Mouse (Mus musculus) right cerebral cortex, postnatal 36 days (tissue): ENCODE measurements around the gene Chfr.

ENCODE experiments used
- DNase-seq, 2 experiments: peaks; one replicate each; pipeline ENCODE4 v3.0.0; 2022; ENCODE audit warnings: low spot score in 2 of 2, mixed read lengths in 1 of 2

The Chfr gene

DNA sequence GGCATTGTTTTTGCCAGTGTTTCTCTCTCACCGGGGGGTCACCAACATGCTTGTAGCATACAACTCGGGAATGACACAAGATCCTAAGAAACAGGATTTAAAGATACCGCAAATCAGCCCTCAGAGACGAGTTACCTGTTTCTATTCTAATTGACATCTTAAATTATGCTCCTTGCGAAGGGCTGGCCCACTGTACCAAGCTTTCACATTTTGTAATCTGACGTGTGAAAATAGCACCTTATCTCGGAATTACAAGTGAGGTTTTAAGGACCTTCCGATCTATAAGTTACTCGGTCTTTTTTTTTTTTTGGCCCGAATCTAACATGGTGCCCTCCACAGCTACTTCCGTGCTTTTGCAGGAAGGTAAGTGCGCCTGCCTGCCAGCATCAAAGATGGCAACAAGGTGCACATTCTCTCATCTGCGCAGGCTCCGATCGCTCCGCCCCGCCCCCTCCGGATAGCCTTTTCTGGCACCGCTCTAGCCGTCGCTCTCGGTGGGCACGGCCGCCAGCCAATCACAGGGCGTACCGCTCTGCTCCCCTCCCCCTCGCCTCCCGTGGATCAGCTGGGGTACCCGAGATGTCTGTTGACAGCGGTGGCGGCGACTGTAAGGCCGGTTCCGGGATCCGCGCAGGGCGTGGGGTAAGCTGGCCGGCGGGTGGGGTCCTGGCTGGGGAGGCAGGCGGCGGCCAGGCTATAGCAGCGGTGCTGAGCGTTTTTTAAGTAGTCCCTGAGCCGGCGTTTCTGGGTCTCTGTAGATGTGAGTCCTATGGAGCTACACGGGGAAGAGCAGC lies at the start of gene Chfr:
Gene Chfr (plus strand): TSS at position 550 of the 794 bp plus-strand sequence.
- peak; percentile 99 for DNase-seq

DNA sequence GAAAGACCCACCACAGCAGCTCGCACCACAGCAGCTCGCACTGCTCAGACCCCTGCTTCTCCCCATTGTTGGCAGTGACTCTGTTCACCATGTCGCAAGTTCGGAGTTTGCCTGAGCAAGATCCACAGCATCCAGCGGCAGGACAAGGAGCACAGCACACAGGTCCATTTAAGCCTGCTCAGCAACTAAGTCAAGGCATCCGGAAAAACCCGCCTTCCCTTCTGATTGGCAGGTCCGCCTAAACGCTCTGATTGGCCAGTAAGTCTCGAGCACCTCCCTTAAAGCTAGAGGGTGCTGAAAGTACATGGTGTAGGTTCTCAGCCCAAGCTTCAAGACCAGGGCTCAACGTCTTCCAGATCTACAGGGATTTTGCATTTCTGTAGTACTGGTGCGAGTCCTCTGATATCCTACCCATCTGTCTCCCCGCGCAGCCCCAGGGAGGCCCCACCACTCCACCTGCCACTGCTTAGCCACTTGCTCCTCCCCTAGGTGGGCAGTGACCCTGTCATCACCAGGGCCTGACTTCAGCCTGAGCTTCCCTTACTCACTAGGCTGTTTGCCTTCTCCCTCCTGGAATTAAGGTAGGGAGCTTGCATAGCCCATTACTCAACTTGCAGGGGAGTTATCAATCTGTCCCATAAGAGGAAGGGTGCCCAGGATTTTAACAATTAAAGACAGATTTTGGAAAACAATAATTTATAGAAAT lies 49.3 kb upstream of the Chfr start:
- DNase-seq, result no peak

DNA sequence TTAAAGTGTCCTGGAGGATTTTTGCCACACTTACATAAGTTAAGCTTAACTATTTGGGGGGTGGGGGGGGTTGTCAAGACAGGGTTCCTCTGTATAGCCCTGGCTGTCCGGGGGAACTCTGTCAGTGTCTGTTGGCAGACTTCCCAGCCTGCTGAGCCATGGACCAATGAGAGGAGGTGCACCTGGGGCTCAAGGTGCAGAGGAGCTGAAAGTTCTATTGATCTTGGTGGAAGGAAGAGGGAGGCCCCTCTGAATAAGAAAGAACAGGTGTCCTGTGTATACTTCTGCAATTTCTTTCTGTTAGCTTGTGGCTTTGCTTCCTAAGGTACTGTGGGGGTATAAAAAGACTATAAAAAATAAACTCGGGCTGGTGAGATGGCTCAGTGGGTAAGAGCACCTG lies 44.1 kb upstream of the Chfr start:
- DNase-seq, result no peak

DNA sequence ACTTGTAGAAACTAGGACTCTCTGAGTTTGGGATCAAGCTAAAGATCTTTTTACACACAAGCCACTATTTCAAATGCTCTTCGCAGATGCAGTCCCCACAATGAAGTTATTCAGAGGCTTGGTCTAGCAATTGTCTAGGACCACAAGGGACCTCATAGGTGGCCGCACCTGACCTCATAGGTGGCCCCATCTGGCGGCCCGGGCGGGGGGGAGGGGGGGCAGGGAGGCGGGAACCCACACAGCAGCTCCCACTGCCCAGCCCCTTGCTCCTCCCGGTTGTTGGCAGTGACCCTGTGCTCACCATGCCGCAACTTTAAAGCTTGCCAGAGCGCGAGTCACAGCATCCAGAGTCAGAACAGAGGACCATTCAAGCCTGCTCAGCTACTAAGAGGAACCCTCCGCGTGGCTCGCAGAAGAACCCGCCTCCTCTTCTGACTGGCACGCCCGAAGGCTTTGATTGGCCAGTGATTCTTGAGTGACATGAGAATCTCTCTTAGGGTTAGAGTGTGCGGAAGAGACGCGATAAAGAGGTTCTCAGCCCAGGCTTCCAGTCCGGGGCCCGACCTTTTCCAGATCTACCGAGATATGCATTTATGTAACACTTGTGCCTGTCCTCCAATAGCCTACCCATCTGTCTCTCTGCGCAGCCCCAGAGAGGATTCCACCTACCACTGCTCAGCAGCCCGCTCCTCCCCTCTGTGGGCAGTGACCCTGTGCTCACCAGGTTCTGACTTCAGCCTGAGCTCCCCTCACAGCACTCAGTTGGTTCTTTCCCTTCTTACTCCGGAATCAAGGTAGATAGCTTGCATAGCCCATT lies 41.4 kb upstream of the Chfr start, which contains the start of gene Gm35315:
Gene Gm35315 (minus strand): TSS at position 391 of the 817 bp plus-strand sequence.
- peak; percentile 84 to 88 for DNase-seq

DNA sequence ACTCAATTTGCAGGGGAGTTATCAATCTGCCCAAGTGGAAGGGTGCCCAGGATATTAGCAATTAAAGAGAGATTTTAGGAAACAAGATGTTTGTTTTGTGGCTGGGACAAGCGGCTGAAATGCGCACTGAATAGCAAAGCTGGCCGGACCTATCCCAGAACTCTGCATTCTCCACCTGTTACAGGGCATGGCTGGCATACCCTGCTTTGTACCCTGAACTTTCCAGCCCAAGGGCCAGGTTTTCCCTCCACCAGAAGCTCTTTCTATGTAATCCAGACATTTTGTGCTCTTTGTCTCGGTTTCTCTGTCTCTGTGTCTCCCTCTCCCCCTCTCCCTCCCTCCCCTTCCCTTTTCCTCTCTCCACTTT lies 40.8 kb upstream of the Chfr start:
- no peak for DNase-seq

DNA sequence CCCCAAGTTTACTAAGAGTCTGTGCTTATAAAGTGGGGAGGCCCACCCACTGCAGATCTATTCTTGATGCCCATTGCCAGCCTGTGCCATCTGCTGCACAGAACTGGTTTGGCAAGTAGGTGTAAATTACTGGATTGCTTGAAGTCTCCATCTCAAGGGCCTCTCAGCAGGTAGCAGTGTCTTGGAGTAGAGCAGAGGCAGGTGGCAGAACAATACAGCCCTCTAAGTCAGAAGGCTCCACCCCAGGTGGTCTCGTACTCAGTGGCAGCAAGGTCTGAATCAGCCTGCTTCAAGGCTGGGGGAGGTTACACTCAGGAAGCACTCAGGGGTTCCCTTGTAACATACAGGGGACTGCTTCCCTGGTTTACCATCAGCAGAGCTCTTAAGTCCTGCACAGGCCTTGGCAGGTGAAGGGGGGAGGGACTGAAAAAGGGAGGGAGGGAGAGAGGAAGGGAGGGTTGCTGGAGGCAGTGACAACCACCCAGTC lies 36.6 kb upstream of the Chfr start:
- peak; percentile 37 to 52 for DNase-seq

DNA sequence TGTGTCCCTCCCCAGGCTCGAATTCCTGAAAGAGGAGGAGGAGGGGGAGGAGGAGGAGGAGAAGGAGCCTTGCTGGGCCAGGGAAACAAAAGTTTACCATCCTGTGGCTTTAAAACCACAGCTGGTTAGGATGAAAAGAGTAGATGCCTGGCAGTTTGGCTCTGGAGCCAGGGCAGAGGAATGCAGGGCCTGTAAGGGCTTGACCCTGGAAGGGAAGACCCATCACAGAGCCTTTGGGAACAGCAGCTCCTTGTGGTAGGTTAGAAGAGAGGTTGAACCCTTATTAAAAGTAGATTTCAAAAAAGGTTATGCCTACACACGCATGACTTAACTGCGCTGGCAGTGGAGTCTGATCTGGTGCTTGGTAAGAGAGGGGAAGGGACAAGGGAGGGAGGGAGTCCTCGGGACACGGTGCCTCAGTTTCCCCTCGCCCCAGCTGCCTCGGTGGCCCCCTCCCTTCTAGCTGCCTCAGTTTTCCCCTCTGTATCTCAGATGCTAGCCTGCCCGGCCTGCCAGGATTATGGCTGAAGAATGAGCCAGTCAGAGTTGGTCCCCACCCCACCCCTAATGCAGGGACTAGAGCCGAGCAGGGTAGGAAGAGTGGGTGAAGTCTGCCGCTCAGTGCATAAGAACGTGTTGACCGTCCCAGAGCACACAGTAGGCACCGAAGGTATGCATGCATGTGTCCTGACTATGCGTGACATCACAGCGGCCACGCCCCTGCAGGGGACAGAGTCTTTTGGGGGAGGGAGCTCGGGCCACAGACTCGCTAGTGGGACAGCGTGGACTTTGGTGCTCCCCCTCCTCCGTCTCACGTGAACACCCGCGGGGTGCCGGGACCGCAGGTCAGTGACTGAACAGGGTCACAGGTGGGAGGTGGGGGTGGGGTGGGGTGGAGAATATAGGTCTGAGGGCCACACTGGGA lies 35.7 kb upstream of the Chfr start, which contains the start of gene Plcxd1:
Gene Plcxd1 (plus strand): TSS at position 314 of the 925 bp plus-strand sequence.
- DNase-seq, result no peak

DNA sequence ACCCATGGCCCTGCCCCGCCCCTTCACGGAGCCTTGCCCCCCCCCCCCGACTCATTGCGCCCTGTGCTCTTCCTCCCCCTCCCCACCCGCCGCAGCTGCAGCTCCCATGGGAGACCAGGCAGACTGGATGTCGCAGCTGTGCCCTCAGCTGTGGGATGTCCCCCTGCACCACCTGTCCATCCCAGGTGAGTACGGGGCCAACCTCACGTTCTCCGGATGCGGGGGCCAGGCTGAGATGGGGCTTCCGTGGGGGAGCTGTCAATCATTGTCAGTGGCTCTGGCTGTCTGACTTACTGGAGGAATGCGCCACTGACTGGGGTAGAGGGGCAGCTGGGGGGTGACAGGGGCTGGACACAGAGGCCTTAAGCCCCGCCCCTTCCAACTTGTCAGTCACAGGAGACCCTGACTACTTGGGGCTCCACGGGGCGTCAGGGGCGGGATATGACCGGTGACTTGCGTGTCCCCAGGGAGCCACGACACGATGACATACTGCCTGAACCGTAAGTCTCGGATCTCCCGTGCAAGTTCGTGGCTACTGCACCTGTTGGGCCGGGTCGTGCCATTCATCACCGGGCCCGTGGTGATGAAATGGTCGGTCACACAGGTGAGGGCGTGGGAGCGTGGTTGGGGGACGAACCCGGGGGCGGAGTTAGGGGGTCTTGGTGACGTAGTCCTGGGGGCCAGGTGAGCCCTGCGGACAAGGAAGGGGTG lies 34.6 kb upstream of the Chfr start:
- peak; percentile 28 to 30 for DNase-seq

DNA sequence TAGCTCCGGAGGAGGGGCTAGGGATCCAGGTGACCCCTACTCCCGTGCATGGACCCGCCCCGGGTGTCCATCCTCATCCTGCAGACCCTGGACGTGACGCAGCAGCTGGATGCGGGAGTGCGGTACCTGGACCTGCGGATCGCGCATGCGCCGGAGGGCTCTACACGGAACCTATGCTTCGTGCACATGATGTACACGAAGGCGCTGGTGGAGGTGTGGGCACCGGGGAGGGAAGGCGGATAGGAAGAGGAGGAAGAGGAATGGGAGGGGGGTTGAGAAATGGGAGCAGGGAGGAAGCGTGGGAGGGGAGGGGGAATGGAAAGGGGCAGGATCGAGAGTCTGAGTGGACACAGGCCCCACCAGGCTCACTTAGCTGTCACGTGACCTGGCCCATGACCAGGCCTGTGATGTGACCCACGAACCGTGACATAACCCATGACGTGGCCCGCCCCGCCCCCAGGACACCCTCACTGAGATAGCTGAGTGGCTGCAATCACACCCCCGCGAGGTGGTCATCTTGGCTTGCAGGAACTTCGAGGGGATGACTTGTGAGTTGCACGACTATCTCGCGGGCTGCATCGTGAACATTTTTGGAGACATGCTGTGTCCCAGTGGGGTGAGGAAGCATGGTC lies 33.8 kb upstream of the Chfr start:
- peak; percentile 74 to 79 for DNase-seq

DNA sequence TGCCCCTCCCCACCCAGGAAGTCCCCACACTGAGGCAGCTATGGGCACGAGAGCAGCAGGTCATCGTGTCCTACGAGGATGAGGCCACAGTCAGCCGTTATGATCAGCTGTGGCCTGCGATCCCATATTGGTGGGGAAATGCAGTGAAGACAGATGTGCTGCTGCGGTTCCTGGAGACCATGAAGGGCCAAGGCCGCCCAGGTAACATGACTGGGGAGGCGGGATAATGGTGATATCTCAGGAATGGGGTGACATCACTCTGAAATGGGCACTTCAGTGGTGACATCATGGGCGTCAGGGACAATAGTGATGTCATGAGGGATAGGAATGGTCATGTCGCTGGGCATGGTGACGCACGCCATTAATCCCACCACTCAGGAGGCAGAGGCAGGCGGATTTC lies 33.2 kb upstream of the Chfr start:
- DNase-seq, result no peak

DNA sequence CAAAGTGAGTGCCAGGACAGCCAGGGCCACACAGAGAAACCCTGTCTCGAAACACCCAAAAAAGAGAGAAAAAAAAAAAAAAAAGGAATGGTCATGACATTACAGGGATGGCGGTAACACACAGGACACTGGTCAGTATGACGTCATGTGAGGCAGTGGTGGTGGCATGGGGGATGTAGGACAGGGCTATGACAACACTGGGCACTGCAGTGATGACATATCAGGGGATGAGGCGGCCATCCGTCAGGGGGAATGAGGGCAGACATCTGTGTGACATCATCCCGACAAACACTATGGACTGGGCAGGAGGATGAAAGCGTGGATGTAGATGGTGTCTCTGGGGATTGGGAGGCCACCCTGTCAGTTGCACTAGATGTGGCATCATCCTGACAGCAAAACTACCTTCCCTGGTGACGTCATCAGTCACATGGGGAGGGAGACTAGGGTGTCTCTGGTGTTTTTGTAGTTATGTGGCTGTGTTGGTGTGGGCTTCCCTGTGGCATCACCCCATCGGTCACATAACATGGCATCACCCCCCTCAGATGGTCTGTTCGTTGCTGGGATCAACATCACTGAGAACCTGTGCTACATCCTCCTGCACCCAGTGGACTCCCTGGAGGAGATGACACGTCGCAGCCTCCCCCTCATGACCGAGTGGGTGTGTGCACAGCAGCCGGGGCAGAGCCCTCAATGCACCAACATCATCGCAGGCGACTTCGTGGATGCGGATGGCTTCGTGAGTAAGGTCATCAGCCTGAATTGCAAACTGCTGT lies 32.6 kb upstream of the Chfr start:
- DNase-seq, result no peak

DNA sequence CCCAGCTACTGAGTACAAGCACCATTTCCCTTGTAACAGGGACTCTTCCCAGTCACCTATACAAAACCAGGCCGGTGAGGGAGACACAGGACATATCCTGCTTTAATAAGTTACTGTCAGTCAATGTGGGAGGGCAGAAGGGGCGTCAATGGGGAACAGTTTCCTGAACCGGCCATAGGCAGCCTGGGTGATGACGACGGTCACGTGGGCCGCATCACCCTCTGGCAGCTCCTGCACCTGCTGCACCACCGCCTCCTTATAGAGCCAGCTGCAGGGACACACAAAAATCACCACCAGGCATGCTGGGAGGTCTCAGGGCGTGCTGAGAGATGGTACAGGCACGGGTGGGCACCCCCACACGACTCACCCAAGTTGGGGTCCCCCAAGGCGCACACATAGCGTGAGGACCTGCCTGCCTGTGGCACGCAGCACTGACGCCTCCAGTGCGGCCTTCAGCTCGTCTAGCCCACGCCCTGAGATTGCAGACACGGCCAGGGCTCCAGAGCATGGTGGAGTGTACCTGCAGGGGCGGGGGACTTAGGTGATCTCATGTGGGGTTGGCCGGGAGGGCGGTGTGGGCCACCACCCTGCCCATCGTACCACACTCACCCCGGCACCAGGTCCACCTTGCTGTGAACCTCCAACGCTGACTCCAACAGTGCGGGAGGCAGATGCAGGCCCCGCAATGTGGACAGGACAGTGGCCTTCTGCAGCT lies 31.6 kb upstream of the Chfr start:
- DNase-seq, result no peak

DNA sequence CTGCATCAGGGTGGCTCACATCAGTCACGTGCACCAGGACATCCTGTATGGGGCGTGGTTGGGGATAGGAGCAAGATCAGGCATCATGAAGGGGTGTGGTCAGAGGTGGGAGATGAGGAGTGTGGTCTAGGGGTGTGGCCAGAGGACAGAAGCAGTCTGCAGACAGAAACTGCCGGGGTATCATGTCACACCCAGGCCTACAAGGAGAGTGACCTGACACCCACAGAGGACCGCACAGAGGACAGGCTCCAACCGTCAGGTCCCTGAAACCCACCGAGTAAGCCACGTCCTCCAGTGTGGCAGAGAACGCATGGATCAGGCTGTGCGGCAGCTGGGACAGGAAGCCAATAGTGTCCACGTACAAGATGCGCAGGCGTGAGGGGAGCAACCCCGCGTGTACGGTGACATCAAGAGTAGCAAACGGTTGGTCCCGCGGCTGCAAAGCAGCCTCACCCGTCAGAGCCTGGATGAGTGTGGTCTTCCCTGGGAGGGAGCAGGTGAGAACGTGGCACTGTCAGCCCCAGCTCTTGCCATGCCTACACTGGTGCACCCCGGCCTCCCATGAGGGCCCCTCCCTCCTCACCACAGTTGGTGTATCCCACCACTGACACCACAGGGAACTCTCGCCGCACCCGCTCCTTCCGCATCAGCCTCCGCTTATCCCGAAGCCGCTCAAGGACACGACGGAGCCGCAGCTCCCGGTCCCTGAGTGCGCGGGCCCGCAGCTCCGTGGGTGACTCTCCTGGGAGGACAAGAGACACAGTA lies 30.8 kb upstream of the Chfr start:
- DNase-seq, result no peak

DNA sequence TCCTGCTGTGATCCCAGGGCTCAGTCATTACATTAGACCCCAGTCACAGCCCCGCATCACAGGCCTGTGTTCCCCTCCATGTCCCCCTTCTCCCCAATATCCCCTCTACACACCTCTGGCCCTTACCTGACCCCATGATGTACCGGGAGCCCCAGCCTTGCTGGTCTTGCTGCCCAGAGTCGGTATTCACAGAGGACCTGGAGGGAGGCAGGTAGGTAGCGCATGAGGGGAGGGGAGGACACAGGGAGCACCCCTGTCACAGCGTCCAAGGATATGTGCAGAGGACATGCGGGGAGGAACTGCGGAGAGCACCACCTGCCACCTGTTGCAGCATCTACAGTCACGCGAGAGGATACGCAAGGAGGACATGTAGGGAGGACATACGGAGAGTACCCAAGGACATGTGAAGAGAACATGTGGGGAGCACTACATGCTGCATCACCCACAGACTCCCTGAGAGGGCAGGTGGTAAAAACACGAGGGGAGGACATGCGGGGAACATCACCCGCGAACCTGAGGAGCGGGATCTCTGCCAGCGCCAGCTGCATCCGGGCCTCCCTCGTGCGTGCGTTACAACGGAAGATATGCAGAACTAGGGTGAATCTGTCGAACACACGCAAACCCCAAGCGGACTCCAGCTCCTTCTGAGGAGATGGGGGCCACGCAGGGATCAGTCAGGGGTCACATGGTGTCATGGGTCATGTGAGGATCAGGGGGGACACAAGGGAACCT lies 29.3 kb upstream of the Chfr start:
- DNase-seq, result peak in 1 of 2 experiments; percentile 23

DNA sequence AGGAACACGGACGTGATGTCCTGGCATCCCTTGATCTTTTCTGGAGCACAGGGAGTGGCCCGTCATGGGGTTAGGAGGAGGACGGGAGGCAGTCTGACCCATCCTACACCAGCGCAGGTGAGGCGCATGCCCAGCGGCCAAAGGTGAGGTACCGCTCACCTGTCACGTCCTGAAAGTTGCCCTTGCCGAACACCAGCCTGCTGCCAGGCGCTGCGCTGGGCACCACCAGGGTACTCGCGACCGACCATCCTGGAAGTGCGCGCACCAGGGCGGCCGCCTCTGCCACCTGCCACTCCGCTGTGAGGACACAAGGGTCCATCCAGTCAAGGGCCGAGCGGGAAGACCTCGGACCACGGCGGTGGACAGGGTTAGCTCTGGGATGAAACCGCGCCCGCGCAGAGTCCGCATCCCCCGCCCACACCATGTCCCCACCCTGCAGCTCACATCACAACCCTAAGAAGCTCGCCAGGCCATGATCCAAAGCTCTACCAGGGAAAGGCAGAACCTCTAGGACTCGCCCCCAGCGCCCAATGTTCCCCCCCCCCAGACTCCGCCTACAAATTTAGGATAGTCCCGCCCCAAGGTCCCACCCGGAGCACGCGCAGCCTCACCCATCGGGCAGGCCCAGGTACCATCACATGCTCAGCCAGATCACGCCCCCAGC lies 28.6 kb upstream of the Chfr start:
- DNase-seq, result peak; percentile 24 to 43

DNA sequence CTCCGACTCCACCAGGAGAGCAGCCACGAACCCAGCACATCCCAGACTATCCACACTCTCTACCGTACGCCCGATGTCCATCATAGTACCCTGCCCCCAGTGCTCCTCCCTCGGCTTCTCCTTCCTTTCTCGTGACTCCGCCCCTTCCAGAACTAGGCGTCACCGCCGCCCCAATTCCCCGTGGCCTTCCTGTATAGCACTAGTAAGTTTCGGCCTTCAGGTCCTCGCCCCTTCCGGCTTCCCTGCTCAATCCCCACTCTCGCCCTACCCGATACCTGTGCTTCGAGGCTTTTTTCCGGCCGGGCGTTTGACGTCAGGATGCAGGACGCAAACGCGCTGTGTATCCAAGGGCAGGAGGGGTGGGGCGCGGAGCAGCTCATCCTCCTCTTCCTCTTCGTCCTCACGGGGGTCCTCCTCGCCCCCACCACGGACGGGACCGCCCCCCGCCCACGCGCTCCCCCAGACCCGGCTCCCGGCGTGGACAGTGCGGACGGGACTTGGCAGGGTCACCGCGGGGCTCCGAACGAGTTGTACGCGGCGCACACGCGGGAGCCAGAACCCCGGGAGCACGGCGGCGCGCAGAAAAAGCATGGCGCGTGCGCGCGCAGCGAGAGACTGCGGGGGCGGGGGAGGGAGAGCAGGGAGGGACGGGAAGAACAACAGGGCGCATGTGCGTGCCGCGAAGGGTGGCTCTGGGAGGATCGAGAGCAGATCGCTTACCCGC lies 27.9 kb upstream of the Chfr start, which contains the start of gene Gtpbp6:
Gene Gtpbp6 (minus strand): TSS at position 617 of the 724 bp plus-strand sequence.
- DNase-seq, result peak; percentile 93 to 96
